In genomic region chr11:51539759-51540282, GRCm38 (mm10) we compare ENCODE assay signal across 8 mouse cellular contexts. TPM values are rescaled to one million over a fixed set of nuclear protein-coding genes. Genes with fewer than 3 reads are reported as not detected.
DNase-seq lines count a peak whose midpoint lies in the region; ATAC-seq and TF ChIP-seq lines count a peak whose summit lies in the region.

No protein-coding gene starts in this region.

- peaks cover 11% of the 10 kb centered on the region for H3K27me3 ChIP-seq in heart, embryonic 12.5 days (replicated peaks)
- H3K27me3 ChIP-seq in kidney, embryonic 16.5 days (ENCODE audit: insufficient read depth, low read length) = no peaks in the 10 kb centered on the region
- no peaks in the 10 kb centered on the region for H3K27me3 ChIP-seq in splenic B cell, adult 2 months (ENCODE audit: control insufficient read depth, insufficient read depth, low read length, poor library complexity, severe bottlenecking)

- H3K36me3 ChIP-seq in heart, embryonic 12.5 days = no peaks in the 10 kb centered on the region
- H3K36me3 ChIP-seq in kidney, embryonic 16.5 days (ENCODE audit: insufficient read depth, low read length) = no peaks in the 10 kb centered on the region
- no peaks in the 10 kb centered on the region for H3K36me3 ChIP-seq in splenic B cell, adult 2 months (ENCODE audit: control insufficient read depth, insufficient read depth, low read length, poor library complexity, severe bottlenecking)

- DNase-seq in CD4-positive helper T cell, adult 2 months (ENCODE audit: low read depth, low spot score) = peak; percentile 92
- DNase-seq in brain, embryonic 14.5 days (ENCODE audit: low read depth) = peak; percentile 96
- peak; percentile 94 for DNase-seq in liver
- peak; percentile 97 for DNase-seq in naive thymus-derived CD4-positive, alpha-beta T cell, adult 2 months (ENCODE audit: low read depth)
- peak; percentile 97 for DNase-seq in splenic B cell, adult 2 months (ENCODE audit: low read depth, low spot score)

- no peak for TF ChIP-seq POLR2A in brain, embryonic 14.5 days (IDR thresholded peaks at IDR 0.05; ENCODE audit: borderline replicate concordance, extremely low read depth, insufficient read depth, insufficient read length, poor library complexity, severe bottlenecking)

- H3K27ac ChIP-seq in heart, embryonic 12.5 days (ENCODE audit: poor library complexity, severe bottlenecking) = no peak overlapping the region
- no peak overlapping the region for H3K27ac ChIP-seq in kidney, embryonic 16.5 days (ENCODE audit: low read length)

- H3K4me2 ChIP-seq in heart, embryonic 12.5 days = no peak overlapping the region
- no peak overlapping the region for H3K4me2 ChIP-seq in kidney, embryonic 16.5 days (replicated peaks; ENCODE audit: low read depth, low read length)

- H3K4me3 ChIP-seq in heart, embryonic 12.5 days = no peak overlapping the region
- no peak overlapping the region for H3K4me3 ChIP-seq in kidney, embryonic 16.5 days (ENCODE audit: low read length)

- TF ChIP-seq CTCF in brain, embryonic 14.5 days (IDR thresholded peaks at IDR 0.05; ENCODE audit: borderline replicate concordance, extremely low read depth, insufficient read depth, insufficient read length) = peak; percentile 91

- WGBS in heart, embryonic 12.5 days = 13% methylated on average over 10 of the region's 10 CpGs
- 8% methylated on average over 10 of the region's 10 CpGs for WGBS in kidney, embryonic 16.5 days

- ATAC-seq in erythroid progenitor cell, adult 5-6 weeks (replicated peaks; ENCODE audit: low FRiP score, poor library complexity, severe bottlenecking) = peak; percentile 89
- ATAC-seq in heart, embryonic 12.5 days (ENCODE audit: insufficient number of reproducible peaks, low FRiP score) = peak; percentile 66
- ATAC-seq in kidney, embryonic 16.5 days (ENCODE audit: low FRiP score, low TSS enrichment) = peak; percentile 90

- no peak overlapping the region for H3K9ac ChIP-seq in heart, embryonic 12.5 days
- 0 out of 2 replicates have a peak overlapping the region, but pooled peaks have one; percentile 39 for H3K9ac ChIP-seq in kidney, embryonic 16.5 days (replicated peaks; ENCODE audit: low read length)

- H3K4me1 ChIP-seq in heart, embryonic 12.5 days (replicated peaks) = 0 out of 2 replicates have a peak, but pooled peaks cover 4% of the 10 kb centered on the region
- peaks cover 2% of the 10 kb centered on the region; the same call in 1 of the 2 replicates for H3K4me1 ChIP-seq in kidney, embryonic 16.5 days (ENCODE audit: insufficient read depth, low read length)

- no peaks in the 10 kb centered on the region for H3K9me3 ChIP-seq in heart, embryonic 12.5 days (replicated peaks)
- no peaks in the 10 kb centered on the region for H3K9me3 ChIP-seq in kidney, embryonic 16.5 days (ENCODE audit: low read length)

RNA-seq across cellular contexts. Expression of gene Phykpl, which starts 44.7 kb away (rescaled TPM):
- 6.6 and 9.3 TPM in 2 replicates for polyA plus RNA-seq in brain, embryonic 14.5 days (2012; rRNA removed)
- total RNA-seq in erythroid progenitor cell, adult 5-6 weeks (2015; ENCODE audit: low replicate concordance) = 3.6 and 17.2 TPM in 2 replicates
- total RNA-seq in erythroid progenitor cell, adult 5-6 weeks (2017; ENCODE audit: low replicate concordance) = 6.5 and 10.4 TPM in 2 replicates
- polyA plus RNA-seq in heart, embryonic 12.5 days (2016; fragmentation: Nextera tagmentation; extraction: Ambion mirVana) = 15.1 and 16.9 TPM in 2 replicates
- 25.0 and 26.2 TPM in 2 replicates for polyA plus RNA-seq in kidney, embryonic 16.5 days (2015; fragmentation: Nextera tagmentation; extraction: Ambion mirVana)
